Mouse (Mus musculus) testis, postnatal 10 days (tissue): ENCODE data around the gene Kif18b.

Source experiments
- DNase-seq: peaks from one replicate; pipeline ENCODE4 v3.0.0; 2021; ENCODE audit warnings: low spot score

Gene Kif18b

DNA sequence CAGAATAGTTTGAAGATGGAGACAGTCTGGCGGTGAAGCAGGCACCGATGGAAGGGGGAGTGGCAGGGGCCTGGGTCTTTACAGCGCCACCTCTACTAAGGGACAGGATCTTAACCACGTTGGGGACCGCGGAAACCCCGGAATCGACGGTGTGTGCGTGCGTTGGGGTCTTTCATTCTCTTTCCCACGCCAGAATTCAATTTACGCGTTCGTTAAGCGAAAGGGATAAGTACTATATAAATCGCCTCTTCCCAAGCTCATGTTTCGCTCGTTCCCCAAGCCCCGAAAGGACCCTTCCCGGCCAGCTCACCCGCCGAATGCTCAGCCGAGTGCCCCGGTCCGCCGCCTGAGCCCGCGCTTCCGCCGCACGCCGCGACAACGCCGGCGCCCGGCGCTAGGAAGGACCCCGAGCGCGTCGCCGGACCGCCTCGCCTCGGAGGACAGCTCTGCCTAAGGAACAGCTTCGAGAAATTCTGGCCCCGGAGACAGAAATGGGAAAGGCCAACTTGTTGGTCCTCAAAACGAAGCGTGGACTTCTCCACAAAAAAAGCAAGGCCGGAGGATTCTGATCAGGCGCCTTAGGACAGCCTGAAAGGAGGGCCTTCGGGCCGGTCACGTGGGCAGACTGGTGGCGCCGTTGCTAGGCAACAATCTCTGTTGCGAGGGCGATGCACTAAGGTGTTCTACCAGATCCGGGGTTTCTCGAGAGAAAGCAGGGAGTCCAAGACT is 44.2 kb downstream of the Kif18b start, which contains the start of the genes Eftud2 and Ccdc103:
Eftud2 (minus strand) TSS at position 401 of the 729 bp plus-strand sequence.
Ccdc103 (plus strand) TSS at position 620 of the 729 bp plus-strand sequence.
- DNase-seq, result peak; percentile 96

DNA sequence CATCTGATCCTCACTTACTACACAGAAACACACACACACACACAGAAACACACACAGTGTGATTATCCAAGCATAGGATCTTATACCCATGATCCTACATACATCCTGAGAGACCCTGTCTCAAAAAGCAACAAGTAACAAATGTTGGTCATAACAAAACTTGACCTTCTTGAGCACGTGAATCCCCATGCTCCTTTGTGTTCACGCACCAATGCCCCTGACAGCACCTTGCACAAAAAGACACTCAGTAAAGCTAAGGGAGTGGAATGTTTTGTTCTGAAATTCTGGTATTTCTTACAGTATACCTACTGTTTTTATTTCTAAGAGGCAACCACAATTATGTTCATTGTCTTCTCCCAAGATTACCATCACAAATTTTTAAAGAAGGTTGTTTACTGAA is 45.4 kb downstream of the Kif18b start:
- no peak for DNase-seq

DNA sequence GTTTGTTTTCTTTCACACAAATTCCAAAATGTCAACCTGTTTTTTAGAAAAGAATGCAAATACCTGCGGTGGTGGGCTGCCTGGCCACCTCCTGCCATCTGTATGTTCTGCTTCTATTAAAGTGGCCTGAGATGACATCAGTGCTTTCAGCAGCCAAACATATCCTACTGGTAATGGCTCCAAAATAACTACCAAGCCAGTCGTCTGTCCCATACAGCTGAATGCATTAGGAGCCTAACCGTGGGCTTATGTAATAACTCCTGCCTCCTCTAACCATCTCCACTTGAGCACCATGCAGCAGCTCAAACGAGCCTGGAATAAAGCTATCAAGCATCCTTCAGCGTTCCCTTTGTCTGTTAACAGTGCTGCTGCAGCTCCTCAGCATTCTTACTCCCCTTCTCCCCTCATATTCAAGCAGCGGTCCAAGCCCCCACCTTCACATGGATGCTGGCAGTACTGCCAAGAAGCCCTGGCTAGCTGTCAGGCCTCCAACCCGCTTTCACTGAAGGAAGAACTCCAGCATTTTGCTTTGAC is 50.1 kb downstream of the Kif18b start:
- no peak for DNase-seq

DNA sequence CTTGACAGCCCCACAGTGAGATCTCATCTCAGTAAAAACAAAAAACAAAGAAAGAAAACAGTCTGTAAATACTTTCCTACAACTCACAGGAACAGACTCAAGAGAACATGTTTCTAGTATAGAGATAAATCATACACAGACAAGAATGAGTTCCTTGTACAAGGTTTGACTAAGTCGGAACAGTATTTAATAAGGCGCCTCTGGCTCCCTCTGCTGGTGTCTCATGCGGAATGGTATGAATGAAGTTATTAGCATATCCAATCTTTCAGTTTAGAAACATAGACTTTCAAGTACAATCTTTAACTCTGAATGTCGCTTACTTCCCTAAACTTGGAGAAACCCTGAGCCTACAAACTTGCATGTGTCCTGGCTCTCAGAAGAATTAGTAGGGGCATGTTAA is 60.7 kb downstream of the Kif18b start:
- DNase-seq, result peak; percentile 86

DNA sequence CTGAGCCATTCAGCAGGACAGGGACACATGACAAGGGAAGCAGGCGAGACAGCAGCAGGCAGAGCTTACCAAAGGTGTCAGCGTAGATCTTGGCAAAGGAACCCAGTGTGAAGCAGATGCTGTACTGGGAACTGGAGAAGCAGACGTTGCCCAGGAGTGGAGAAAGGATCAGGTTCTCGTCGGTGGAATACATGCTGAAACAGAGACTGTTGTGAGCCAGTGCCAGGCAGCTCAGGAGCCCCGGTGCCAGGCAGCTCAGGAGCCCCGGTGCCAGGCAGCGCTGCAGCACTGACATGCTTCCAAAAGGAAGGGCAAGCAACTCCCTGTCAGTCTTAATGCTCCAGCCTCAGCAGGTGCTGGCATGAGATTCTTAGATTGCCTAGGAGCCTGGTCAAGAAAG is 65.0 kb downstream of the Kif18b start:
- no peak for DNase-seq

DNA sequence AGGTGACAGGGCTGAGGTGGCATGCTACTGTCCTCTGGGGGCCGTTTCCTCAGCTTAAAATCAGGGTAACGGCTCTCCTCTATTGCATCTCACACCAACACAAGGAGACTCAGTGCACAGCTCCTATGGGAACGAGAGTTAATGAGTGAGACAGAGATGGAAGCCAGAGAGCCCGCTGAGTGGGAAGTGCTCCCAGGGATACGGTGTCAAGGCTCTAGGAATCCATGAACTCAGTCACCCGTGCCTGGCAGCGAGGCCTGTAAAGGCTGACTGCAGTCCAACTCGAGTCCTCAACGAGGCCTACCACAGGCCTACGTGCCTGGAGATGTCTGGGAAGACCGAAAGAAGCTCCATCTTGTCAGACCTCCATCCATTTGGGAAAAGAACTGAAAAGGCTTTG is 66.0 kb downstream of the Kif18b start:
- no peak for DNase-seq

DNA sequence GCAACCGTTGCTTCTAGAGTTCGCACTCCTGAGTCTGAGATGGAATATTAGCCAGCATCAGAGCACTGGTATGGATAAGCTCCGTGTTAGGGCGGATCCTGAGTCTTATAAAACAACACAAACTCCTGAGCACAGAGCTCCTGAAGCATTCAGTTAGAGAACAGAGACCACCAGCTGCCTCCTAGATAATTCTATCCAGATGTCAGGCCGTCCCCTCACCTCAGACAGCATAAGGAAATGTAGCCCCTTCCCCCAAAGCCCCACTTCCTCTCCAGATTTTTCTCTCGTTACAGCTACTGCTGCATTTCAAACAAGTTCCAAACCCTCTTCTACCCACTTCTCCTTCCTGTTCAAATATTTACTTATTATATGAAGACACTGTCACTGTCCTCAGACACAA is 69.0 kb downstream of the Kif18b start:
- no peak for DNase-seq
